Mouse (Mus musculus): ENCODE measurements around the gene Vwa7.
"Not testable (repeated sequence)": the region's sequence is repeated elsewhere in the genome, so short reads cannot be mapped to it uniquely, and the experiment has no call there.

Vwa7 gene

DNA sequence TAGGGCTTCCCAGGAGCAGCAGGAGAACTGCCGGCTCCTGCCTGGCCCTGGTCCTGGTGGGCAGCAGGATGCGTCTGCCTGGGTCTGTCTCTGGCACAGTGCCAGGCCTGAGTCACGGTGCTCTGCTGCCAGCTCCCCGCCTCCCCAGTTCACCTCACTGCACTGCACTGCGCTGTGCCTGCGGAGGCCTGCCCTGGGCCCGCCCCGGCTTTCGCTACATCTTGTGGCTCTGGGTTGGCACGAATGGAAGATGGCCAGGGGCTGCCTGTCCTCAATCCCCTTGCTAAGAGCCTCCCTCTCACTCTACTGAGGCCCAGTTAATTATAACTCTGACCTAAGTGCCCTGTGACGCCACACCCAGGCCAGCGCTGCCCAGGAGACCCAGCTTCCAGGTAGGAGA lies at the start of gene Vwa7:
Gene Vwa7 (plus strand): TSS at position 204 of the 400 bp plus-strand sequence.
- DNase-seq = no peak

- DNase-seq = not testable (repeated sequence)
Observed at GRCm38 (mm10) chr17:34969822-34970221, 46.6 kb upstream of the Vwa7 start, which contains the start of gene Gm20481. Gene Gm20481 (plus strand): TSS chr17:34969912.

DNA sequence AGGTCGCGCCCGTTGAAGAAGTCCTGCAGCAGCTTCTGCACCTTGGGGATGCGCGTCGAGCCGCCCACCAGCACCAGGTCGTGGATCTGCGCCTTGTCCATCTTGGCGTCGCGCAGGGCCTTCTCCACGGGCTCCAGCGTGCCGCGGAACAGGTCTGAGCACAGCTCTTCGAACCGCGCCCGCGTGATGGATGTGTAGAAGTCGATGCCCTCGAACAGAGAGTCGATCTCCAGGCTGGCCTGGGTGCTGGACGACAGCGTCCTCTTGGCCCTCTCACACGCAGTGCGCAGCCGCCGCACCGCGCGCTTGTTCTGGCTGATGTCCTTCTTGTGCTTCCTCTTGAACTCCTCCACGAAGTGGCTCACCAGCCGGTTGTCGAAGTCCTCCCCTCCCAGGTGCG lies 45.5 kb upstream of the Vwa7 start:
- not testable (repeated sequence) for DNase-seq

DNA sequence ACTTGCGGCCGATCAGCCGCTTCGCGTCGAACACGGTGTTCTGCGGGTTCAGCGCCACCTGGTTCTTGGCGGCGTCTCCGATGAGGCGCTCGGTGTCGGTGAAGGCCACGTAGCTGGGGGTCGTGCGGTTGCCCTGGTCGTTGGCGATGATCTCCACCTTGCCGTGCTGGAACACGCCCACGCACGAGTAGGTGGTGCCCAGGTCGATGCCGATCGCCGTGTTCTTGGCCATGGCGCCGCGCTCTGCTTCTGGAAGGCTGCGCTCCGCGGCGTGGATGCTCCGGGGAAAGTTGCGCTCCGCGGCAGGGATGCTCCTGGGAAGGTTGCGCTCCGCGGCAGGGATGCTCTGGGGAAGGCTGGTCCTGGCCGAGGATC lies 44.7 kb upstream of the Vwa7 start:
- DNase-seq = not testable (repeated sequence)

GRCm38 (mm10) chr17:34972069-34972749 lies 44.2 kb upstream of the Vwa7 start, which contains the start of the genes Hspa1a and Hspa1l:
Gene Hspa1a (minus strand): TSS chr17:34972156.
Gene Hspa1l (plus strand): TSS chr17:34972703.
- peak; percentile 82 for DNase-seq

- no peak for DNase-seq
Observed at GRCm38 (mm10) chr17:34975581-34976492, 40.5 kb upstream of the Vwa7 start.

GRCm38 (mm10) chr17:34977000-34977399 lies 39.4 kb upstream of the Vwa7 start:
- no peak for DNase-seq

DNA sequence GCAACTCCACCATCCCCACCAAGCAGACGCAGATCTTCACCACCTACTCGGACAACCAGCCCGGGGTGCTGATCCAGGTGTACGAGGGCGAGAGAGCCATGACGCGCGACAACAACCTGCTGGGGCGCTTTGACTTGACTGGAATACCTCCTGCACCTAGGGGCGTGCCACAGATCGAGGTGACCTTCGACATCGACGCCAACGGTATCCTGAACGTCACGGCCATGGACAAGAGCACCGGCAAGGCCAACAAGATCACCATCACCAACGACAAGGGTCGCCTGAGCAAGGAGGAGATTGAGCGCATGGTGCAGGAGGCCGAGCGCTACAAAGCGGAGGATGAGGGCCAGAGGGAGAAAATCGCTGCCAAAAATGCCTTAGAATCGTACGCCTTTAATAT lies 38.1 kb upstream of the Vwa7 start:
- no peak for DNase-seq

- DNase-seq = no peak
Observed at GRCm38 (mm10) chr17:34979631-34980030, 36.7 kb upstream of the Vwa7 start.

DNA sequence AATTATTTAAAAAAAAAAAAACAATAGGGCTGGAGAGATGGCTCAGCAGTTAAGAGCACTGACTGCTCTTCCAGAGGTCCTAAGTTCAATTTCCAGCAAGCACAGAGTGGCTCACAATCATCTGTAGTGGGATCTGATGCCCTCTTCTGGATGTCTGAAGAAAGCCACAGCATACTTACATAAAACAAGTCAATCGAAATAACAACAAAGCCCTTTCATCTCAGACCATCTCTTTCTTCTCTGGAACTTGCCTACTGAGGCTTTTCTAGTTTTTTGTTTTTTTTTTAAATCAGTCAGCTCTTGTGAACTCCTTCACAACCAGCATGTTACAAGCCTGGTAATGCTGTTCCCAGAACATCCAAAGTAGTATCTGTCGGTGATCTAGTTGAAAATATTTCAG lies 35.7 kb upstream of the Vwa7 start:
- DNase-seq = peak; percentile 39

DNA sequence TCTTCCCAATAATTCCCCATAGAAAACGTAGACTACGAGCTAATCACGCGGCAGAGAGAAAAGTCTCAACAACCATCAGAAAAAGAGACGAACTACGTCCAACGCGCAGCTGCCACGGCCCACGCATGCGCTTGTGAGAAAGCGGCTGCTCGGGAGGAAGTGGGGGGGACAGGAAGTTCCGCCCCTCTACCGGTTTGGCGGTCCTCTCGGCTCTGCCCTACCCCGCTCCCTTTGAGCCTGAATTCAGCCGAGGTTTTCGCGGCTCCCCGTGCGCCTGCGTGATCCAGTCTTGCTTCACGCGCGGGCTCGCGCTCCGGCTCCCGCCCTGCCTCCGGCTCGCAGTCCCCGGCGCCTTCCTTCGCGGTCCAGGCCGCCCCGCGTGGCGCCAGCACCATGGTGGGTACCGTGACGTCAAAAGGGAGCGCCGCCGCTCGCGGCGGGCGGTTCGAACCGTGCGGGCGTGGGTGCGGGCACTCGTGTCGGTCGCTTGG lies 34.6 kb upstream of the Vwa7 start, which contains the start of gene Lsm2:
Gene Lsm2 (plus strand): TSS at position 173 of the 491 bp plus-strand sequence.
- peak; percentile 91 for DNase-seq

- no peak for DNase-seq
Observed at GRCm38 (mm10) chr17:34982328-34982727, 34.1 kb upstream of the Vwa7 start.

GRCm38 (mm10) chr17:34984218-34984617 lies 32.2 kb upstream of the Vwa7 start:
- DNase-seq = peak; percentile 40

DNA sequence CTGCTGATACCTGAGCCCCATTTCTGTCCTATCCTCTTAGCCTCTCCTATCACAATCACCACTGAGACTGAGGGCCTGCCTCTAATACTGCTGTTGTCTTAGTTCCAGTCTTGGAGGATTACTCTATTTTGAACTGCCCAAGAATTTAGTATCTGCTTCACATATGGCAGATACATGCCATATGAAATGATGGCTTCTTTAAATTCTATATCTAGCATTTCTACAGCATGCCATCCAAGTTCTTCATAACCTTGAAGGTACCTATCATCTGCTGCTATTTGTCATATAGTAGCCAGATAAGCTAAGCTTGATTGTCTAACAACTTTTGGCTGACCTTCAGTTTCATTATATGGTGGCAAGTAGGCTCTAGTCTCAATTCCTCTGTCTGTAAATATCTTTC lies 21.6 kb upstream of the Vwa7 start:
- no peak for DNase-seq

GRCm38 (mm10) chr17:34995192-34995591 lies 21.2 kb upstream of the Vwa7 start:
- DNase-seq = not testable (repeated sequence)

DNA sequence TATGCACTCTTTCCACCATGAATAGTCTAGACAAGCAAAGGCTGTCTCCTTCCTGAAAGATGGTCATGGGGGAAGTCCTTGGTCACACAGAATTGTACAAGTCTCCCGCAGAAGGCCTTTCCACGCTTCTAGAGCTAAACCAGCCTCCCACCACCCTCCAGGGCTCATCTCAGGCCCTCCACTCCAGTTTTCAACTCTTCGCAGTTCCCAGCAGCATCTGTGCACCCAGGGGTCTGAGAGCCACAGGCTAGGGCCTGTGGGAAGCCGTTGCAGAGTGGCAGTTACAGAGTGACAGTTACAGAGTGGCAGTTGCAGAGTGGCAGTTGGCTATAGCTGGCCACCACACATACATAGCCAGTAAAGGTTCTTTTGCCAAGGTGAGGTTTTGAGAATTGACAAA lies 20.5 kb upstream of the Vwa7 start:
- not testable (repeated sequence) for DNase-seq

DNA sequence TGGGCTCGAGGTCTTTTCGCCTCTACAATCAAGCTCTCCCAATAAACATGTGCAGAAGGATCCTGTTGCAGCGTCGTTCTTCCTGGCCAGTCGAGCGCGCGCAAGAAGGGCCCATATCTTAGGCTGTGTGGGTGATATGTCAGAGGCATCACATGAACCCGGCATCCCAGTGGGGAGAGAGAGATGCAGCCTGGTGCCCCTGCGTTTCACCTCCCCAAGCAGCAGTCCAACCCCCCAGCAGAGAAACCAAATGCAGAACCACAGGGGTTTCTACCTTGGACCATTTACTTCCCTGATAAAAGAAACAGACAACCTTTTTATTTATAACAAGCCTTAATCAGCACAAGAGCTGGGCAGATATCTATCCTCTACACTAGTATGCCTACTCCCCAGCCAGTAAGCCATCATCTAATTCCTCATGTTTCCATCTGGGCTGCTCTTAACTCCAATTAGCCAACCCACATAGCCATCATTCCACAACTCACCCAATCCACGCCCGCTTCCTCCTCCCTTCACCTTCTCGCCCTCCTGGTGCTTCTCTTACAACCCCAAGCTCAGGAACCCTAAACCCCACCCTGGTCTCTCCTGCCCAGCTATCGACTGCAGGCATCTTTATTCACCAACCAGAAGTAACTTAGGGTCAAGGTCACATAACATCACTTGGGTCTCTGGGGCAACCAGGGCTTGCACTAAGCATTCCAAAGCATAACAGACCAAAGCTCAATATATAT lies 19.8 kb upstream of the Vwa7 start:
- DNase-seq = no peak

DNA sequence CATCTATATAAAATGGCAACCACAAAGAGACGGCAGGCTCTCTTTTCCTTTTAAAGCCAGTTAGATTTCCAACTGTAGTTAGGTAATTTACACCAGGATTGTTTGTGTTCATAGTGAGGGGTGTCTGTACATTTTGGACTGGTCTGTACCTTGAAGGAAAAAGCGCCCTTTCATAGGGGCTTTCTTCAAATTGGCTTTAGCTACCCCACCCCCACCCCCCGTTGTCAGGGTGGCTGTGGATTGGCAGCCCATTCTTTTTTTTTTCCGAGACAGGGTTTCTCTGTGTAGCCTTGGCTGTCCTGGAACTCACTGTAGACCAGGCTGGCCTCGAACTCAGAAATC lies 19.3 kb upstream of the Vwa7 start:
- no peak for DNase-seq

DNA sequence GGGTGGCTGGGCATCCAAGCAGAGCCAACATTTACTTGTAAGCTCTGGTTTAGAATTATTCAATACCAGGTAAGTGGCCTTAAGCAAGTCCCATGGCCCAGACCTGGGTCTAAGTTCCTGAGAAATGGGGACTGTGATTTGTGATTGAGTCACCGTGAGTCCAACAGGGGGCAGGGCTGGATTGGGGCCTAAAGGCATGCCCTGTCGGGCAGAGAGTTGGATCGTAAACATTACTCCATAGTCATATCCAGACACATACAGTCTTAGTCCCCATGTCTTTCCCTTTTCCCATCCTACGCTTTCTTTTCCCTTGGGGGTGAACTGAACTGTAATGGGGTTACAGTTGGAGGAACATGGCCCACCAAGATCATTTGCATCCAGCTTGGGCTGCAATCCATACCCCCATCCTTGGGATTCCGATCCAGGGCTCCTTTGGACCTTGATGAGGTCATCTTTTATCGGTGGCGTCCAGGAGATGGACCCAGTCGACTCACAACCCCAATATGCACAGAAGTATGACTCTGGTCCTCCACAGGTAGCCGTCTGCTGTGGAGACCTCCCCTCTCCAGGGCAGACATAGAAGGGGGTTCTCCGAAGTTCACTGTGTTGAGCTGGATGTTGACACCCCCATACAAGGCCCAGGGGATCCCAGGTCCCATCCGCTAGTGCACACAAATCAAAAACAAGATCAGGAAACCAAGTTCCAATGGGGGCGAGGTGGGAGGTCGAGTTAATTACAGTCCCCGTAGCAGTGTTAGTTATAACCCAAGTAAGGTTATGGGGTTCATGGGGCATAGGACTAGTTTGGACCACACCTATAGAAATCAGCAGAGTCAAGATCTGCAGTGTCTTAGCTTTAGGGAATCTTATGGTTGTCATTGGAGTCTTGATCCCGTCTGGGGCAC lies 17.6 kb upstream of the Vwa7 start:
- DNase-seq = no peak

GRCm38 (mm10) chr17:34999871-35000716 lies 16.3 kb upstream of the Vwa7 start:
- not testable (repeated sequence) for DNase-seq

Data from lung, postnatal 14 days (tissue).